Mouse (Mus musculus) brain, adult 2 months (tissue): Measurements from ENCODE around the gene Olfr723.
"Not testable (repeated sequence)": the region's sequence is repeated elsewhere in the genome, so short reads cannot be mapped to it uniquely, and the experiment has no call there.

ENCODE experiments used
- DNase-seq: peaks from one replicate; pipeline ENCODE4 v3.0.0; 2011; ENCODE audit warnings: low read depth, low spot score

Olfr723 gene

GRCm38 (mm10) chr14:49931687-49932086, at the start of gene Olfr723:
TSS of gene Olfr723 (minus strand) at chr14:49931787.
- not testable (repeated sequence) for DNase-seq

- DNase-seq, result not testable (repeated sequence)
These were observed 31.6 kb upstream of the Olfr723 start, which contains the start of gene Olfr724 for GRCm38 (mm10) chr14:49963174-49963573. TSS of gene Olfr724 (minus strand) at chr14:49963274.

- no peak for DNase-seq
These were observed 24.3 kb upstream of the Olfr723 start for GRCm38 (mm10) chr14:49955890-49956289.

- DNase-seq, result no peak
These were observed 29.7 kb downstream of the Olfr723 start, which contains the start of gene Olfr722 for GRCm38 (mm10) chr14:49901899-49902298. TSS of gene Olfr722 (minus strand) at chr14:49901999.
